Comparison of ENCODE assay signal across 25 mouse cellular contexts in genomic region chr1:169540415-169540814, GRCm38 (mm10). TPM values are rescaled to one million over a fixed set of nuclear protein-coding genes. Genes with fewer than 3 reads are reported as not detected.
"Had no signal": no experiment of that assay in that cellular context is flagged by ENCODE, and none has a peak within 500 bp of the region (broad histone marks: within the 10 kb centered on the region; RNA-seq: fewer than 3 reads in every experiment).

No protein-coding gene starts in this region.

- ATAC-seq: forebrain, embryonic 16.5 days; hindbrain, postnatal 0 days; intestine, embryonic 16.5 days had no signal

- DNase-seq: gastrocnemius, adult 2 months; gastrocnemius, postnatal 10 days; gastrocnemius, postnatal 25 days; heart, adult 11 months; heart, postnatal 14 days; heart, postnatal 36 days; kidney, adult 11 months; kidney, adult 2 months; kidney, adult 9 months; kidney, postnatal 14 days; kidney, postnatal 36 days; layer of hippocampus, adult 9-11 months; left cerebral cortex, postnatal 4 days had no signal

- H3K27me3 ChIP-seq: heart, embryonic 13.5 days; heart, embryonic 15.5 days; hindbrain, embryonic 13.5 days; hindbrain, embryonic 15.5 days; limb, embryonic 13.5 days; limb, embryonic 15.5 days had no signal

- H3K4me1 ChIP-seq: heart, embryonic 13.5 days; heart, embryonic 15.5 days; hindbrain, embryonic 13.5 days; hindbrain, embryonic 15.5 days; limb, embryonic 13.5 days; limb, embryonic 15.5 days had no signal

- H3K9ac ChIP-seq: heart, embryonic 13.5 days; heart, embryonic 15.5 days; hindbrain, embryonic 13.5 days; hindbrain, embryonic 15.5 days; limb, embryonic 13.5 days; limb, embryonic 15.5 days had no signal

- H3K36me3 ChIP-seq: heart, embryonic 13.5 days; heart, embryonic 15.5 days; hindbrain, embryonic 13.5 days; hindbrain, embryonic 15.5 days; limb, embryonic 13.5 days; limb, embryonic 15.5 days had no signal

- H3K9me3 ChIP-seq: heart, embryonic 13.5 days; heart, embryonic 15.5 days; hindbrain, embryonic 13.5 days; hindbrain, embryonic 15.5 days; limb, embryonic 13.5 days; limb, embryonic 15.5 days had no signal

- H3K4me2 ChIP-seq: heart, embryonic 11.5 days; heart, embryonic 13.5 days; heart, embryonic 15.5 days; hindbrain, embryonic 13.5 days; hindbrain, embryonic 15.5 days; limb, embryonic 13.5 days; limb, embryonic 15.5 days had no signal

- H3K4me3 ChIP-seq: gastrocnemius, adult 2 months; heart, adult 2 months; heart, embryonic 13.5 days; heart, embryonic 15.5 days; hindbrain, embryonic 13.5 days; hindbrain, embryonic 15.5 days; limb, embryonic 13.5 days; limb, embryonic 15.5 days had no signal

- H3K27ac ChIP-seq: gastrocnemius, adult 2 months; heart, adult 2 months; heart, embryonic 13.5 days; heart, embryonic 15.5 days; hindbrain, embryonic 13.5 days; hindbrain, embryonic 15.5 days; hindbrain, postnatal 0 days; limb, embryonic 13.5 days; limb, embryonic 15.5 days had no signal

RNA-seq across cellular contexts. Expression of gene Nuf2, which starts 9.2 kb away (rescaled TPM):
- total RNA-seq: gastrocnemius, adult 2 months had no signal
- polyA plus RNA-seq: liver, adult 2 months had no signal
